Mouse (Mus musculus): ENCODE results near the gene Vmn1r14. TPM values are rescaled to one million over a fixed set of nuclear protein-coding genes. Genes with fewer than 3 reads are reported as not detected.
"Not testable (repeated sequence)": the region's sequence is repeated elsewhere in the genome, so short reads cannot be mapped to it uniquely, and the experiment has no call there.

The Vmn1r14 gene
- not detected for total RNA-seq (2021)
- long read RNA-seq, experiment 1: 0 reads
- long read RNA-seq, experiment 2: 0 reads

GRCm38 (mm10) chr6:57231386-57231785, at the start of gene Vmn1r14:
Gene Vmn1r14 (plus strand): TSS chr6:57231686.
- DNase-seq (ENCODE audit: low spot score in 2 of 2): no peak

GRCm38 (mm10) chr6:57190016-57190415, 41.5 kb upstream of the Vmn1r14 start:
- DNase-seq (ENCODE audit: low spot score in 2 of 2): not testable (repeated sequence)

- not testable (repeated sequence) for DNase-seq (ENCODE audit: low spot score in 2 of 2)
Observed at GRCm38 (mm10) chr6:57202990-57203389, 28.5 kb upstream of the Vmn1r14 start, which contains the start of gene Vmn1r13. Gene Vmn1r13 (plus strand): TSS chr6:57203290.

GRCm38 (mm10) chr6:57257652-57258051, 26.2 kb downstream of the Vmn1r14 start, which contains the start of gene Vmn1r15:
Gene Vmn1r15 (plus strand): TSS chr6:57257952.
- DNase-seq (ENCODE audit: low spot score in 2 of 2): no peak

GRCm38 (mm10) chr6:57260990-57261389, 29.5 kb downstream of the Vmn1r14 start:
- no peak for DNase-seq (ENCODE audit: low spot score in 2 of 2)

- DNase-seq (ENCODE audit: low spot score in 2 of 2): no peak
Observed at GRCm38 (mm10) chr6:57271881-57272280, 40.4 kb downstream of the Vmn1r14 start.

GRCm38 (mm10) chr6:57272517-57272916, 41.0 kb downstream of the Vmn1r14 start:
- no peak for DNase-seq (ENCODE audit: low spot score in 2 of 2)

- DNase-seq (ENCODE audit: low spot score in 2 of 2): no peak
Observed at GRCm38 (mm10) chr6:57278952-57279351, 47.5 kb downstream of the Vmn1r14 start.

Other genes with a start within 250 kb of the Vmn1r14 start
- not detected for gene Vmn1r6, start 234.4 kb upstream of the Vmn1r14 start, total RNA-seq (2021)
- not detected for gene Vmn1r7, start 206.4 kb upstream of the Vmn1r14 start, total RNA-seq (2021)
- gene Vmn1r8, start 199.4 kb upstream of the Vmn1r14 start, total RNA-seq (2021): not detected
- not detected for gene Vmn1r9, start 164.9 kb upstream of the Vmn1r14 start, total RNA-seq (2021)
- not detected for gene Vmn1r10, start 122.2 kb upstream of the Vmn1r14 start, total RNA-seq (2021)
- gene Vmn1r11, start 98.2 kb upstream of the Vmn1r14 start, total RNA-seq (2021): not detected
- not detected for gene Vmn1r12, start 74.8 kb upstream of the Vmn1r14 start, total RNA-seq (2021)
- gene Vmn1r13, start 28.4 kb upstream of the Vmn1r14 start, total RNA-seq (2021): not detected
- gene Vmn1r15, start 26.3 kb downstream of the Vmn1r14 start, total RNA-seq (2021): not detected
- gene Vmn1r16, start 97.8 kb downstream of the Vmn1r14 start, total RNA-seq (2021): not detected
- gene Vmn1r17, start 132.0 kb downstream of the Vmn1r14 start, total RNA-seq (2021): not detected
- not detected for gene Vmn1r18, start 164.1 kb downstream of the Vmn1r14 start, total RNA-seq (2021)
- gene Vmn1r19, start 172.1 kb downstream of the Vmn1r14 start, total RNA-seq (2021): not detected
- gene Vmn1r20, start 197.2 kb downstream of the Vmn1r14 start, total RNA-seq (2021): not detected